Mouse (Mus musculus) adrenal gland, postnatal 0 days (tissue): Measurements from ENCODE around the gene Prrg3. TPM values are rescaled to one million over a fixed set of nuclear protein-coding genes. Genes with fewer than 3 reads are reported as not detected.

ENCODE experiments used
- polyA plus RNA-seq: library from polyadenylated mRNA; unstranded; fragments of >200 nt; fragmentation: Nextera tagmentation; extraction: Ambion mirVana; gene quantifications from 2 replicates; pipeline ENCODE4 v1.2.1, GENCODE M21; 2015

The Prrg3 gene
- 3.7 and 4.0 TPM in 2 replicates for polyA plus RNA-seq

DNA sequence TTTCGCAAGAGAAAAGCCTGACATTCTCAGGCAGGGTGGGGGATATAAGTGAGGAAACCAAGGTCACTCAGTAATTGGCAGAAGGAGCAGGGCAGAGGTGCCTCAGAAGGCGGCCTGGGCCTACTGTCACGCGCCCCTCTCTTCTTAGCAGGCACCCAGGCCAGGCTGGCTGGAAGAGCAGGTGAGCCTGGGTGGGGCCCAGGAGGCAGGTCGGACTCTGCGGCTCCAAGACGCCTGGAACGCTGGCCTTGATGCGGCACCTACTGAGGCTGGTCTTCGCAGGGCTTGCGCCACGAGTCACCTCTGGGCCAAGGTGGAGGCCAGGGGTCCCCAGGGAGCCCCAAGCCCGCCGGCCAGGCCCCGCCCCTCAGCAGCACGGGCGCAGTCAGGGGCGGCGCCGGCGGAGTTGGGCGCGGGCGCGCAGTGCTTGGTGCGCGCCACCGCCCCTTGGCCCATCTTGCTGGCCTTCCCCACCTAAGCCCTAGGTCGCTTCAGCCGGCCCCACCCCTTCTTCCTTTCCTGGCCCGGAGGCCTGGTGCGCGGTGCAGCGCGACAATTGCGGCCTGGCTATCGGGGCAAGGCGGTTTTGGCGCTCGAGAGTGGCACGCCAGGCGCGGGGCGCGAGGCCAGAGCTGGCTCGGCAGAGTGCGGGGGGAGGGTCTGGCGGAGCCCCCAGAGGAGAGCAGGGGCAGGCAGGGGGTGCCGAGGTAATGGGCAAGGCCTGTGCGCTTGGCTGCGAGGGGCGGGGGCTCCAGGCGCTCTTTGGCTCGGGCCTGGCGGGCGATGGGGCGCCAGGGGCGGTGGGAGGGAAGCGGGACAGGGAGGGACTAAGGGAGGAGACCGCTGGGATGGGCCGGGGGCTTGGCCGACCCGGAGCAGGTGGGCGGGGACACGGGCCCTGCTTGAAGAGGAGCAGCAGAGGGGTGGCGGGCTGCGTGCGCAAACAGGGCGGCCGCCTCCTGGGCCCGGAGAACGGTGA is at the start of gene Prrg3:
Gene Prrg3 (plus strand): TSS at position 552 of the 979 bp plus-strand sequence.

GRCm38 (mm10) chrX:71972686-71973085 is 10.3 kb downstream of the Prrg3 start, which contains the start of gene Fate1:
TSS of gene Fate1 (plus strand) at chrX:71972986.

GRCm38 (mm10) chrX:71991549-71991948 is 29.1 kb downstream of the Prrg3 start, which contains the start of gene Cnga2:
TSS of gene Cnga2 (plus strand) at chrX:71991849.

Other genes with a start within 250 kb of the Prrg3 start
- 45.6 and 67.6 TPM in 2 replicates for gene Vma21, start 146.7 kb upstream of the Prrg3 start, polyA plus RNA-seq
- gene Gm1141, start 41.6 kb upstream of the Prrg3 start, polyA plus RNA-seq, result 0.21 TPM in 1 of 2 replicates, not detected in the other
- 0.33 and 0.69 TPM in 2 replicates for gene Fate1, start 10.4 kb downstream of the Prrg3 start, polyA plus RNA-seq
- gene Cnga2, start 29.2 kb downstream of the Prrg3 start, polyA plus RNA-seq, result 0.04 and 0.05 TPM in 2 replicates